Mouse (Mus musculus) left cerebral cortex, postnatal 25 days (tissue): ENCODE data around the gene Snx9. TPM values are rescaled to one million over a fixed set of nuclear protein-coding genes. Genes with fewer than 3 reads are reported as not detected.

Source experiments
- DNase-seq, 2 experiments: peaks; one replicate each; pipeline ENCODE4 v3.0.0; 2022; ENCODE audit warnings: low spot score in 2 of 2, mixed read lengths in 1 of 2
- intact Hi-C: fragments of 180-260 bp; cut with DNase I; formaldehyde crosslinking; loops from one replicate; pipeline ENCODE4 v1.15.1; 2025
- total RNA-seq, 2 experiments: library from RNA; stranded (reverse); gene quantifications; 2 replicates each; pipeline ENCODE4 v1.2.3; 2021

The Snx9 gene
- total RNA-seq, 2 experiments from 2014 or later = 13.1 to 13.2 TPM

GRCm38 (mm10) chr17:5868319-5869031 lies 27.3 kb downstream of the Snx9 start:
- intact Hi-C loops = no loop called here
- no peak for DNase-seq

- intact Hi-C loops = no loop called here
- no peak for DNase-seq
Observed at GRCm38 (mm10) chr17:5869461-5869860, 28.3 kb downstream of the Snx9 start.

GRCm38 (mm10) chr17:5870002-5870401 lies 28.9 kb downstream of the Snx9 start:
- DNase-seq = no peak
- intact Hi-C loops = no loop called here

GRCm38 (mm10) chr17:5870696-5871095 lies 29.6 kb downstream of the Snx9 start:
- intact Hi-C loops = no loop called here
- DNase-seq = no peak

GRCm38 (mm10) chr17:5872506-5872905 lies 31.4 kb downstream of the Snx9 start:
- intact Hi-C loops = no loop called here
- DNase-seq = peak in 1 of 2 experiments; percentile 63

GRCm38 (mm10) chr17:5874565-5874964 lies 33.4 kb downstream of the Snx9 start:
- no peak for DNase-seq
- intact Hi-C loops = no loop called here

- no peak for DNase-seq
- intact Hi-C loops = no loop called here
Observed at GRCm38 (mm10) chr17:5877611-5878157, 36.6 kb downstream of the Snx9 start.

- DNase-seq = no peak
- intact Hi-C loops = no loop called here
Observed at GRCm38 (mm10) chr17:5878878-5879277, 37.7 kb downstream of the Snx9 start.

- intact Hi-C loops = loop anchor here (5.0 kb wide), 1 partner anchor 453 kb away; no protein-coding TSS in a partner anchor
- DNase-seq = peak in 1 of 2 experiments; percentile 44
Observed at GRCm38 (mm10) chr17:5885474-5885873, 44.3 kb downstream of the Snx9 start.

- intact Hi-C loops = loop anchor here (5.0 kb wide), 1 partner anchor 454 kb away; no protein-coding TSS in a partner anchor
- no peak for DNase-seq
Observed at GRCm38 (mm10) chr17:5886181-5886810, 45.2 kb downstream of the Snx9 start.

- intact Hi-C loops = loop anchor here (5.0 kb wide), 1 partner anchor 455 kb away; no protein-coding TSS in a partner anchor
- peak; percentile 49 to 62 for DNase-seq
Observed at GRCm38 (mm10) chr17:5886943-5887800, 46.0 kb downstream of the Snx9 start.

- intact Hi-C loops = loop anchor here (1.0 kb wide), 1 partner anchor 94 kb away; no protein-coding TSS in a partner anchor
Observed at GRCm38 (mm10) chr17:5890429-5890828, 49.3 kb downstream of the Snx9 start.

GRCm38 (mm10) chr17:5891933-5892683 lies 51.0 kb downstream of the Snx9 start:
- intact Hi-C loops = no loop called here
- no peak for DNase-seq

More at GRCm38 (mm10) chr17:5890429-5890828, 49.3 kb downstream of the Snx9 start:
- DNase-seq = peak; percentile 67 to 70

- intact Hi-C loops = no loop called here
- no peak for DNase-seq
Observed at GRCm38 (mm10) chr17:5893092-5893491, 52.0 kb downstream of the Snx9 start.

- intact Hi-C loops = no loop called here
Observed at GRCm38 (mm10) chr17:5893574-5894148, 52.5 kb downstream of the Snx9 start.

GRCm38 (mm10) chr17:5896066-5896465 lies 54.9 kb downstream of the Snx9 start:
- DNase-seq = no peak
- intact Hi-C loops = no loop called here

More at GRCm38 (mm10) chr17:5893574-5894148, 52.5 kb downstream of the Snx9 start:
- no peak for DNase-seq

- DNase-seq = peak in 1 of 2 experiments; percentile 28
- intact Hi-C loops = no loop called here
Observed at GRCm38 (mm10) chr17:5896607-5897006, 55.5 kb downstream of the Snx9 start.

- intact Hi-C loops = no loop called here
Observed at GRCm38 (mm10) chr17:5897326-5898200, 56.4 kb downstream of the Snx9 start.

More at GRCm38 (mm10) chr17:5897326-5898200, 56.4 kb downstream of the Snx9 start:
- no peak for DNase-seq
